Mouse (Mus musculus) frontal cortex, postnatal 25 days (tissue): ENCODE results near the gene Sh2d1b1.

Experiments
- DNase-seq, 2 experiments: peaks; one replicate each; pipeline ENCODE4 v3.0.0; 2022; ENCODE audit warnings: low spot score in 2 of 2

Gene Sh2d1b1

DNA sequence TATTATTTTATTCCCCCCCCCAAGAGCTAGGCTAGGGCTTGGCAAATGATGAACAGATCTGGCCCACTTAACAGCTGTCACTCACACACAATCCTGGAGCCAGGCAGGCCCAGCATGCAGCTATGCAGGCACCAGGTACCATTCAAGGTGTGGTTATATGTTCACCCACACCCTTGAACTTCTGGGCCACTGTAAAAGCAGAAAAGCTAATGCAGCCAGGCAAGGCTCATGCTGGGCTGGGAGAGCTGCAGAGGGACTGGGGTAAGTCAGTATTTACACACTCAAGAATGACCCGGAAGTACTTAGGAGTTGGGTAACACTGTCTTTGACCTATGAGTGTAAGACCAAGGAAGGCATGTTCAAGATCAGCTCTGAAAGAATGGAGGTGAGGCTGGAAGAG is 47.2 kb downstream of the Sh2d1b1 start:
- no peak for DNase-seq

DNA sequence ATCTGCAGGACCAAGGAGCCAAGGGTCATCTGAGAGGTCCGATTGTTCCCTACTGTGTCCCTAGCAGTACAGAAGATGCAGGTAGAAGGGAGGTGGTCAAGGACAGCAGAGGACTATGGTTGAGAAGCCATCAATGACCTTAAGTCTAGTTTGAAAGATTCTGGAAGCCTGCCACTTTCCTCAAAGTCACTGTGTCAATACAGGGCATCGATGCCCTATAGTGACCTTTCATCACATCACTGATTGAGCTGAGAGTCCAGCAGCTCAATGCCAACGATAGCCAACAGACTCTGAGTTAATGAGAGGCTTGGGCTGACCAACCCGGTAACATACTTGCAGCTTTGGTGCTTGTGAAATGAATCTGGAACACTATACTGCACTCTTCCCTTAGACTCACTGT is 48.2 kb downstream of the Sh2d1b1 start:
- no peak for DNase-seq

DNA sequence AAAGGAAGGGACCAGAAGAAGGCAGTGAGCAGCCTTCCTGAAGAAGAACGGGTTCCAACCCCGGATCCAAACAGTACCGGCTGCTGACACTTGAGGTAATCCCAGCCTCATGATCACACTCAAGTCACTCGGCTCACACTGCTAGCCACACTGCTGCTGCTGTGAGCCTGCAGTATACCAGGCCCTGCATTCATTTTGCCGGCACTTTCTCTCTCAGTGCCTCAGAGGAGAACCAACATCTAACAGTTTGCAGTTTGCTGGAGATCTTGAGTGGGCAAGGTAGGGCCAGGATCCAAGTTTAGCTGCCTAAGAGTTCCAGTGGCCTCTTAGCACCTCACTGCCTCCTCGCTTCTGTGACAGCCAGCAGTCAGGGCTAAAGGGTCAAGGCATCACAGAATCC is 54.8 kb downstream of the Sh2d1b1 start:
- no peak for DNase-seq

DNA sequence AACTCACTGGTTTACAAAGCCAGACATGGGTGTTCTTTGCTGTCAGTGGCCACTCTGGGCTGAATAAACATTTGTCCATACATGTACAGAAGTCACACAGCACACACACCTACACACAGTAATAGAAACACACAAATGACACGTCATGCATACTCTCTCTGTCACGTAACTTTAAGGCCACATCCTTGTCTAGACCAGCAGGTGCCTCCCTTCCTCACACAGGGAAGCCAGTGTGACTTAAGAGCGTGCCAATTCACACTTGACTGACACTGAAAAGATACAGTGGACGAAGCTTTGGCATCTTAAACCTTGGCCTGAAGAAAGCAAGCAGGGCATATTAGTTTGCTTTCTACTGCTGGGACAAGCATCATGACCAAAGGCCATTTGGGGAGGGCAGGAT is 55.7 kb downstream of the Sh2d1b1 start:
- no peak for DNase-seq
